Mouse (Mus musculus): ENCODE data around the gene Ptges3l. TPM values are rescaled to one million over a fixed set of nuclear protein-coding genes. Genes with fewer than 3 reads are reported as not detected.

The Ptges3l gene
- polyA plus RNA-seq, 1 experiment, result 58.8 TPM

DNA sequence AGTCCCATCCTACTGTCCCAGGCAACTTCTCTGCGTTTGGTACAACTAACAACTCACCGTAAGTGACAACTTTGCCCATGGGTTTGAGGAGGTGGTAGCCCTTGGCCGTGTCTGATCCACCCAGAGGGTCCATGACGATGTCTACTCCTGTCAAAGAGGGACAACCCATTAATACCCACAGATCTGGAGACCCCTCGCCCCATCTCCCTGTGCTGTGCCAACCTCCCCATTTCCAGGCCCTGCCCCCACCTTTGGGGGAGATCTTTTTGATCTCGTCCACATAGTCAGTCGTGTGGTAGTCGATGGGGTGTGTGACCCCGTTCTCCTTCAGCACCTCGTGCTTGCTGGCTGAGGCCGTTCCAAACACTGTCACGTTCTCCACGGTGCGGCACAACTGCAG lies 37.0 kb upstream of the Ptges3l start:
- Histone ChIP-seq H3K79me2 (ENCODE audit: control insufficient read depth, insufficient read depth) (peaks cover 20% of the 10 kb centered on the region), H3K4me3 (no peak overlapping the region), H3K27me3 (ENCODE audit: control insufficient read depth, insufficient read depth, insufficient read length) (no peaks in the 10 kb centered on the region), H3ac (ENCODE audit: control insufficient read depth, insufficient read length) (no peak overlapping the region), H3K36me3 (ENCODE audit: control insufficient read depth, insufficient read depth) (peaks cover 29% of the 10 kb centered on the region), H3K4me2 (ENCODE audit: low read depth) (no peak overlapping the region)
- TF ChIP-seq CEBPB (IDR thresholded peaks at IDR 0.05; ENCODE audit: insufficient read depth, poor library complexity, severe bottlenecking), result no peak
- TF ChIP-seq E2F4 (IDR thresholded peaks at IDR 0.05; ENCODE audit: insufficient read depth), result no peak
- TF ChIP-seq TCF12 (IDR thresholded peaks at IDR 0.05; ENCODE audit: insufficient read depth, poor library complexity, severe bottlenecking), result no peak
- no peak for TF ChIP-seq TCF3 (IDR thresholded peaks at IDR 0.05; ENCODE audit: insufficient read length, low read depth)
- no peak for TF ChIP-seq USF1 (IDR thresholded peaks at IDR 0.05; ENCODE audit: low read depth)
- no peak for TF ChIP-seq SRF (IDR thresholded peaks at IDR 0.05; ENCODE audit: control insufficient read depth, insufficient read length, low read depth)
- peak; percentile 16 for TF ChIP-seq POLR2A (IDR thresholded peaks at IDR 0.05; ENCODE audit: insufficient read length, low read depth)

DNA sequence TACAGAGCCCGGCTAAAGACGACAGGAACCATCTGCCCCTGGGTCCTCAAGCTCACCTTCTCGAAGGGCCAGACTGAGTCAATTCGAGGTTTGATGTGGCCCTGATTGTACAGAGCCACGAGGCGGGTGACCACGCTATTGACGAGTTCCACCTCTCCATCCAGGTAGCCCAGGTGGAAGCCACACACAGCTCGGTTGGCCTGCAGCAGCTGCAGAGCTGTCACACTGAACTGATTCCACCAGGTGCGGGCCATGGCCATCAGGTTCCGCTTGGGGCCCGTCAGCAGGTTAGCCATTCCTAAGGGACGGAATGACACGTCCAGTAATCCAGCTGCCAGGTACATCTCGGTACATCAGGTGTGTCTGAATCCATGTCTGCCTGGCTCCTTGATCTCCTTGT lies 35.2 kb upstream of the Ptges3l start:
- TF ChIP-seq USF1 (IDR thresholded peaks at IDR 0.05; ENCODE audit: low read depth) (no peak), TCF12 (IDR thresholded peaks at IDR 0.05; ENCODE audit: insufficient read depth, poor library complexity, severe bottlenecking) (no peak), TCF3 (IDR thresholded peaks at IDR 0.05; ENCODE audit: insufficient read length, low read depth) (no peak), POLR2AphosphoS2 (IDR thresholded peaks at IDR 0.05; ENCODE audit: insufficient read length, low read depth) (no peak), MYOD1 (IDR thresholded peaks at IDR 0.05; ENCODE audit: control insufficient read depth in 1 of 3, insufficient read length in 2 of 3, low read depth in 2 of 3) (no peak), MYOG (IDR thresholded peaks at IDR 0.05; ENCODE audit: control insufficient read depth in 1 of 3, insufficient read depth in 1 of 3, insufficient read length in 2 of 3, low read depth in 2 of 3) (no peak), SRF (IDR thresholded peaks at IDR 0.05; ENCODE audit: control insufficient read depth, insufficient read length, low read depth) (no peak), CEBPB (IDR thresholded peaks at IDR 0.05; ENCODE audit: insufficient read depth, poor library complexity, severe bottlenecking) (no peak), MAX (IDR thresholded peaks at IDR 0.05; ENCODE audit: low read depth) (no peak), REST (IDR thresholded peaks at IDR 0.05; ENCODE audit: insufficient read depth, insufficient read length) (no peak), E2F4 (IDR thresholded peaks at IDR 0.05; ENCODE audit: insufficient read depth) (no peak), POLR2A (IDR thresholded peaks at IDR 0.05; ENCODE audit: insufficient read length, low read depth) (no peak)
- Histone ChIP-seq H3K4me3 (no peak overlapping the region), H3K4me2 (ENCODE audit: low read depth) (no peak overlapping the region), H3ac (ENCODE audit: control insufficient read depth, insufficient read length) (no peak overlapping the region), H3K79me2 (ENCODE audit: control insufficient read depth, insufficient read depth) (peaks cover 20% of the 10 kb centered on the region), H3K27me3 (ENCODE audit: control insufficient read depth, insufficient read depth, insufficient read length) (no peaks in the 10 kb centered on the region), H3K36me3 (ENCODE audit: control insufficient read depth, insufficient read depth) (peaks cover 33% of the 10 kb centered on the region)

DNA sequence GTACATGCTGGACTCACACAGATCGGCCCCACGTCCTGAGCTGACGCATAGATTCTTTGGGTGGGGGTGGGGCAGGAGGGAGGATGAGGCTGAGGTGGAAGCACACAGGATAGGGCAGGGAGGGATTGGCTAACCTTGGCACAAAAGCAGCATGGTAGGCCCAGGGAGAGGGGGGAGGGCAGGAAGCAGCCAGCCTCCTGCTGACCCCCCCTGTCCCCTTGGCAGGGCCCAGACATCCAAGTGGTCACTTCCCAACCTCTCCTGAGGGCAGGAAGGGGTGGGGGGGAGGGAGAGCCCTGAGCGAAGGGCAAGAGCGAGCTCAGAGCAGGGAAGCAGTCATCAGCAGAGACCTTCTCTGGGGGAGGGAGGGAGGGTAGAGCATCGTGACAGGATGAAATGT lies 34.6 kb upstream of the Ptges3l start:
- TF ChIP-seq POLR2AphosphoS2 (IDR thresholded peaks at IDR 0.05; ENCODE audit: insufficient read length, low read depth), result peak; percentile 56
- no peak for TF ChIP-seq MYOD1 (IDR thresholded peaks at IDR 0.05; ENCODE audit: control insufficient read depth in 1 of 3, insufficient read length in 2 of 3, low read depth in 2 of 3)
- no peak for TF ChIP-seq MYOG (IDR thresholded peaks at IDR 0.05; ENCODE audit: control insufficient read depth in 1 of 3, insufficient read depth in 1 of 3, insufficient read length in 2 of 3, low read depth in 2 of 3)
- no peak for TF ChIP-seq E2F4 (IDR thresholded peaks at IDR 0.05; ENCODE audit: insufficient read depth)
- no peak for TF ChIP-seq CEBPB (IDR thresholded peaks at IDR 0.05; ENCODE audit: insufficient read depth, poor library complexity, severe bottlenecking)
- TF ChIP-seq USF1 (IDR thresholded peaks at IDR 0.05; ENCODE audit: low read depth), result no peak
- Histone ChIP-seq H3K79me2 (ENCODE audit: control insufficient read depth, insufficient read depth) (peaks cover 18% of the 10 kb centered on the region), H3K36me3 (ENCODE audit: control insufficient read depth, insufficient read depth) (peaks cover 33% of the 10 kb centered on the region), H3K4me2 (ENCODE audit: low read depth) (no peak overlapping the region), H3K27me3 (ENCODE audit: control insufficient read depth, insufficient read depth, insufficient read length) (no peaks in the 10 kb centered on the region), H3ac (ENCODE audit: control insufficient read depth, insufficient read length) (no peak overlapping the region), H3K4me3 (no peak overlapping the region)

DNA sequence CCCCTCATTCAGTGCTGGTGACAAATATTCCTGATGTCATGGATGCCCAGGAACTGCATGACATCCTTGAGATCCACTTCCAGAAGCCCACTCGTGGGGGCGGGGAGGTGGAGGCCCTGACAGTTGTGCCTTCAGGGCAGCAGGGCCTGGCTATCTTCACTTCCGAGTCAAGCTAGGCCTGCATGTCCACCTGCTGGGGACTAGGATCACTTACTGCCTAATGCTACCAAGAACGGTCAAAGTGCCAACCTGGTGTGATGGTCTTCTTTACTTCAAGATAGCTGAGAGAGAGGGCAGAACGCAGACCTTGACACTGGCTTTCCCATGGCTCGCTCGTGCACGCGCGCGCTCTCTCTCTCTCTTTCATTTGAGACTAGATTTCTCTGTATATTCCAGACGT lies 33.1 kb upstream of the Ptges3l start:
- H3K36me3 ChIP-seq (ENCODE audit: control insufficient read depth, insufficient read depth), result peaks cover 33% of the 10 kb centered on the region
- no peak overlapping the region for H3K4me2 ChIP-seq (ENCODE audit: low read depth)
- no peaks in the 10 kb centered on the region for H3K27me3 ChIP-seq (ENCODE audit: control insufficient read depth, insufficient read depth, insufficient read length)
- peaks cover 3% of the 10 kb centered on the region for H3K79me2 ChIP-seq (ENCODE audit: control insufficient read depth, insufficient read depth)
- TF ChIP-seq POLR2A (IDR thresholded peaks at IDR 0.05; ENCODE audit: insufficient read length, low read depth) (peak; percentile 17), TCF12 (IDR thresholded peaks at IDR 0.05; ENCODE audit: insufficient read depth, poor library complexity, severe bottlenecking) (no peak), POLR2AphosphoS2 (IDR thresholded peaks at IDR 0.05; ENCODE audit: insufficient read length, low read depth) (no peak), MYOD1 (IDR thresholded peaks at IDR 0.05; ENCODE audit: control insufficient read depth in 1 of 3, insufficient read length in 2 of 3, low read depth in 2 of 3) (no peak), MAX (IDR thresholded peaks at IDR 0.05; ENCODE audit: low read depth) (no peak), REST (IDR thresholded peaks at IDR 0.05; ENCODE audit: insufficient read depth, insufficient read length) (no peak)
- H3ac ChIP-seq (ENCODE audit: control insufficient read depth, insufficient read length), result no peak overlapping the region
- H3K4me3 ChIP-seq, result no peak overlapping the region

DNA sequence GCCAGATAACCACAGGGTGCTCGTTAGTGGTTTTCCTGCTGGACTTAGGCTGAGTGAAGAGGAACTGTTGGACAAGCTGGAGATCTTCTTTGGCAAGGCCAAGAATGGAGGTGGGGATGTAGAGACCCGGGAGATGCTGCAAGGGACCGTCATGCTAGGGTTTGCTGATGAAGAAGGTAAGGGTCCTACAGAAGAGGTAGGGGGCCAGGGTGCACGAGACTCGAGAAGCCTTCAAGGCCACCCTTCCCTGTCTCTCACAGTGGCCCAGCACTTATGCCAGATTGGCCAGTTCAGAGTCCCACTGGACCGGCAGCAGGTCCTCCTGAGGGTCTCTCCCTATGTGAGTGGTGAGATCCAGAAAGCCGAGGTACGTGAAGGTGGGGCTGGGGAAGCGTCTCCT lies 32.5 kb upstream of the Ptges3l start:
- H3ac ChIP-seq (ENCODE audit: control insufficient read depth, insufficient read length), result no peak overlapping the region
- H3K79me2 ChIP-seq (ENCODE audit: control insufficient read depth, insufficient read depth), result no peaks in the 10 kb centered on the region
- no peak overlapping the region for H3K4me2 ChIP-seq (ENCODE audit: low read depth)
- H3K4me3 ChIP-seq, result no peak overlapping the region
- H3K27me3 ChIP-seq (ENCODE audit: control insufficient read depth, insufficient read depth, insufficient read length), result no peaks in the 10 kb centered on the region
- TF ChIP-seq SRF (IDR thresholded peaks at IDR 0.05; ENCODE audit: control insufficient read depth, insufficient read length, low read depth) (no peak), REST (IDR thresholded peaks at IDR 0.05; ENCODE audit: insufficient read depth, insufficient read length) (no peak), TCF3 (IDR thresholded peaks at IDR 0.05; ENCODE audit: insufficient read length, low read depth) (no peak), TCF12 (IDR thresholded peaks at IDR 0.05; ENCODE audit: insufficient read depth, poor library complexity, severe bottlenecking) (no peak), MYOG (IDR thresholded peaks at IDR 0.05; ENCODE audit: control insufficient read depth in 1 of 3, insufficient read depth in 1 of 3, insufficient read length in 2 of 3, low read depth in 2 of 3) (no peak), MAX (IDR thresholded peaks at IDR 0.05; ENCODE audit: low read depth) (no peak), USF1 (IDR thresholded peaks at IDR 0.05; ENCODE audit: low read depth) (no peak), POLR2A (IDR thresholded peaks at IDR 0.05; ENCODE audit: insufficient read length, low read depth) (no peak), MYOD1 (IDR thresholded peaks at IDR 0.05; ENCODE audit: control insufficient read depth in 1 of 3, insufficient read length in 2 of 3, low read depth in 2 of 3) (no peak), POLR2AphosphoS2 (IDR thresholded peaks at IDR 0.05; ENCODE audit: insufficient read length, low read depth) (no peak), E2F4 (IDR thresholded peaks at IDR 0.05; ENCODE audit: insufficient read depth) (no peak), CEBPB (IDR thresholded peaks at IDR 0.05; ENCODE audit: insufficient read depth, poor library complexity, severe bottlenecking) (no peak)
- H3K36me3 ChIP-seq (ENCODE audit: control insufficient read depth, insufficient read depth), result peaks cover 33% of the 10 kb centered on the region

Data from myocyte (in vitro differentiated cells).